Mouse (Mus musculus): Measurements from ENCODE around the gene Cisd1. TPM values are rescaled to one million over a fixed set of nuclear protein-coding genes. Genes with fewer than 3 reads are reported as not detected.
A peak's percentile ranks its signal among the peaks of the same experiment; 100 is the strongest.
"Not testable (repeated sequence)": the region's sequence is repeated elsewhere in the genome, so short reads cannot be mapped to it uniquely, and the experiment has no call there.

The Cisd1 gene
- polyA plus RNA-seq (2011; ENCODE audit: insufficient read depth, insufficient read length, low read depth, missing spikeins) = 78.9 and 90.4 TPM in 2 replicates

GRCm38 (mm10) chr10:71344579-71345143 lies at the start of gene Cisd1:
Cisd1 (minus strand) TSS chr10:71344954.
- peak; percentile 66; the same call in 1 of the 2 replicates for TF ChIP-seq EP300 (IDR thresholded peaks at IDR 0.05; ENCODE audit: insufficient read depth, low read depth, low read length)
- TF ChIP-seq POLR2A (IDR thresholded peaks at IDR 0.05; ENCODE audit: insufficient read depth, low read length) = peak; percentile 36
- no peak for TF ChIP-seq CTCF (IDR thresholded peaks at IDR 0.05; ENCODE audit: low read depth, low read length)
- no peaks in the 10 kb centered on the region for H3K36me3 ChIP-seq (ENCODE audit: control insufficient read depth, insufficient read depth, low read length, poor library complexity, severe bottlenecking)

GRCm38 (mm10) chr10:71389311-71389710 lies 44.6 kb upstream of the Cisd1 start:
- H3K27ac ChIP-seq (ENCODE audit: insufficient read depth, low read length) = no peak overlapping the region
- no peak for TF ChIP-seq CTCF (IDR thresholded peaks at IDR 0.05; ENCODE audit: low read depth, low read length)
- no peak for TF ChIP-seq POLR2A (IDR thresholded peaks at IDR 0.05; ENCODE audit: insufficient read depth, low read length)
- no peak for TF ChIP-seq EP300 (IDR thresholded peaks at IDR 0.05; ENCODE audit: insufficient read depth, low read depth, low read length)
- H3K4me3 ChIP-seq (ENCODE audit: low read depth, low read length) = no peak overlapping the region
- no peak overlapping the region for H3K9ac ChIP-seq (ENCODE audit: low read depth, poor library complexity, severe bottlenecking)
- no peaks in the 10 kb centered on the region for H3K36me3 ChIP-seq (ENCODE audit: control insufficient read depth, insufficient read depth, low read length, poor library complexity, severe bottlenecking)
- H3K4me1 ChIP-seq (ENCODE audit: control insufficient read depth, insufficient read depth, low read length) = no peaks in the 10 kb centered on the region
- no peaks in the 10 kb centered on the region for H3K27me3 ChIP-seq (ENCODE audit: control insufficient read depth, insufficient read depth, low read length, poor library complexity, severe bottlenecking)
- H3K9me3 ChIP-seq (replicated peaks; ENCODE audit: control insufficient read depth, insufficient read depth, low read length, poor library complexity, severe bottlenecking) = peaks cover 3% of the 10 kb centered on the region; the same call in 1 of the 2 replicates

More at GRCm38 (mm10) chr10:71344579-71345143, at the start of gene Cisd1:
- Histone ChIP-seq H3K27ac (ENCODE audit: insufficient read depth, low read length) (peak within 1 kb of the TSS; percentile 68), H3K4me3 (ENCODE audit: low read depth, low read length) (peak within 1 kb of the TSS; percentile 74), H3K9me3 (replicated peaks; ENCODE audit: control insufficient read depth, insufficient read depth, low read length, poor library complexity, severe bottlenecking) (no peaks in the 10 kb centered on the region), H3K9ac (ENCODE audit: low read depth, poor library complexity, severe bottlenecking) (peak within 1 kb of the TSS; percentile 72), H3K27me3 (ENCODE audit: control insufficient read depth, insufficient read depth, low read length, poor library complexity, severe bottlenecking) (no peaks in the 10 kb centered on the region), H3K4me1 (ENCODE audit: control insufficient read depth, insufficient read depth, low read length) (peaks cover 7% of the 10 kb centered on the region)

GRCm38 (mm10) chr10:71384159-71385044 lies 39.6 kb upstream of the Cisd1 start:
- Histone ChIP-seq H3K9ac (ENCODE audit: low read depth, poor library complexity, severe bottlenecking) (no peak overlapping the region), H3K27me3 (ENCODE audit: control insufficient read depth, insufficient read depth, low read length, poor library complexity, severe bottlenecking) (no peaks in the 10 kb centered on the region), H3K36me3 (ENCODE audit: control insufficient read depth, insufficient read depth, low read length, poor library complexity, severe bottlenecking) (no peaks in the 10 kb centered on the region), H3K4me1 (ENCODE audit: control insufficient read depth, insufficient read depth, low read length) (peaks cover 2% of the 10 kb centered on the region), H3K9me3 (replicated peaks; ENCODE audit: control insufficient read depth, insufficient read depth, low read length, poor library complexity, severe bottlenecking) (no peaks in the 10 kb centered on the region), H3K27ac (ENCODE audit: insufficient read depth, low read length) (no peak overlapping the region), H3K4me3 (ENCODE audit: low read depth, low read length) (no peak overlapping the region)
- TF ChIP-seq POLR2A (IDR thresholded peaks at IDR 0.05; ENCODE audit: insufficient read depth, low read length) = no peak
- TF ChIP-seq EP300 (IDR thresholded peaks at IDR 0.05; ENCODE audit: insufficient read depth, low read depth, low read length) = no peak

- not testable (repeated sequence) for H3K36me3 ChIP-seq (ENCODE audit: control insufficient read depth, insufficient read depth, low read length, poor library complexity, severe bottlenecking); H3K27me3 ChIP-seq (ENCODE audit: control insufficient read depth, insufficient read depth, low read length, poor library complexity, severe bottlenecking); H3K27ac ChIP-seq (ENCODE audit: insufficient read depth, low read length); H3K4me1 ChIP-seq (ENCODE audit: control insufficient read depth, insufficient read depth, low read length); H3K9me3 ChIP-seq (replicated peaks; ENCODE audit: control insufficient read depth, insufficient read depth, low read length, poor library complexity, severe bottlenecking); H3K4me3 ChIP-seq (ENCODE audit: low read depth, low read length); H3K9ac ChIP-seq (ENCODE audit: low read depth, poor library complexity, severe bottlenecking)
Measured at GRCm38 (mm10) chr10:71383552-71383924, 38.8 kb upstream of the Cisd1 start.

GRCm38 (mm10) chr10:71382858-71383551 lies 38.3 kb upstream of the Cisd1 start:
- no peak overlapping the region for H3K9ac ChIP-seq (ENCODE audit: low read depth, poor library complexity, severe bottlenecking)
- no peaks in the 10 kb centered on the region for H3K36me3 ChIP-seq (ENCODE audit: control insufficient read depth, insufficient read depth, low read length, poor library complexity, severe bottlenecking)
- no peak for TF ChIP-seq POLR2A (IDR thresholded peaks at IDR 0.05; ENCODE audit: insufficient read depth, low read length)
- no peak for TF ChIP-seq CTCF (IDR thresholded peaks at IDR 0.05; ENCODE audit: low read depth, low read length)
- TF ChIP-seq EP300 (IDR thresholded peaks at IDR 0.05; ENCODE audit: insufficient read depth, low read depth, low read length) = no peak
- peaks cover 2% of the 10 kb centered on the region for H3K4me1 ChIP-seq (ENCODE audit: control insufficient read depth, insufficient read depth, low read length)
- H3K4me3 ChIP-seq (ENCODE audit: low read depth, low read length) = no peak overlapping the region
- no peaks in the 10 kb centered on the region for H3K9me3 ChIP-seq (replicated peaks; ENCODE audit: control insufficient read depth, insufficient read depth, low read length, poor library complexity, severe bottlenecking)
- H3K27me3 ChIP-seq (ENCODE audit: control insufficient read depth, insufficient read depth, low read length, poor library complexity, severe bottlenecking) = no peaks in the 10 kb centered on the region
- H3K27ac ChIP-seq (ENCODE audit: insufficient read depth, low read length) = no peak overlapping the region

Data from ES-Bruce4 (cell line).